Mouse (Mus musculus) embryonic facial prominence, embryonic 12.5 days (tissue): ENCODE data around the gene 1110008P14Rik. TPM values are rescaled to one million over a fixed set of nuclear protein-coding genes. Genes with fewer than 3 reads are reported as not detected.

Experiments used
- ATAC-seq: fragments of 200-750 bp; cut with Nextera tagmentation; 2 replicates; pipeline ENCODE4 v1.8.0; 2017; ENCODE audit not compliant: insufficient number of reproducible peaks, insufficient read depth, low FRiP score, low TSS enrichment
- H3K27ac ChIP-seq: fragments of 300-500 bp; sonication (generic); 2 replicates; pipeline ENCODE4 v1.5.1; 2016; ENCODE audit warnings: mild to moderate bottlenecking
- H3K27me3 ChIP-seq: fragments of 300-500 bp; sonication (generic); 2 replicates; pipeline ENCODE4 v1.6.1; 2016; ENCODE audit warnings: mild to moderate bottlenecking, moderate library complexity
- H3K36me3 ChIP-seq: fragments of 300-500 bp; sonication (generic); 2 replicates; pipeline ENCODE4 v1.6.1; 2016; ENCODE audit warnings: mild to moderate bottlenecking
- H3K4me1 ChIP-seq: fragments of 300-500 bp; sonication (generic); 2 replicates; pipeline ENCODE4 v1.6.1; 2016
- H3K4me2 ChIP-seq: fragments of 300-500 bp; sonication (generic); replicated peaks from 2 replicates; pipeline ENCODE4 v1.6.1; 2016; ENCODE audit warnings: mild to moderate bottlenecking, moderate library complexity
- H3K4me3 ChIP-seq: fragments of 300-500 bp; sonication (generic); 2 replicates; pipeline ENCODE4 v1.5.1; 2016; ENCODE audit warnings: mild to moderate bottlenecking
- H3K9ac ChIP-seq: fragments of 300-500 bp; sonication (generic); 2 replicates; pipeline ENCODE4 v1.6.1; 2016; ENCODE audit warnings: mild to moderate bottlenecking, moderate library complexity
- H3K9me3 ChIP-seq: fragments of 300-500 bp; sonication (generic); 2 replicates; pipeline ENCODE4 v1.6.1; 2016; ENCODE audit warnings: mild to moderate bottlenecking, moderate library complexity
- WGBS: fragments of 180-500 bp; shearing (Covaris S2); methylation state at CpG from one replicate; pipeline ENCODE4 v1.1.7; 2016; 5-methylcytosine and 5-hydroxymethylcytosine counted together
- polyA plus RNA-seq: library from polyadenylated mRNA; unstranded; fragments of >200 nt; fragmentation: Nextera tagmentation; extraction: Ambion mirVana; gene quantifications from 2 replicates; pipeline ENCODE4 v1.2.1, GENCODE M21; 2016

1110008P14Rik gene
- polyA plus RNA-seq, 1 experiment from 2014 or later = 53.9 TPM

- H3K36me3 ChIP-seq = peaks cover 8% of the 10 kb centered on the region
- WGBS = 78% methylated on average over 7 of the region's 7 CpGs
- no peak overlapping the region for H3K4me3 ChIP-seq
- H3K27me3 ChIP-seq = no peaks in the 10 kb centered on the region
- ATAC-seq = no peak
- H3K4me1 ChIP-seq = peaks cover 16% of the 10 kb centered on the region
- H3K4me2 ChIP-seq = no peak overlapping the region
- H3K9ac ChIP-seq = no peak overlapping the region
- peak overlapping the region; percentile 41; the same call in 1 of the 2 replicates for H3K27ac ChIP-seq
- H3K9me3 ChIP-seq = no peaks in the 10 kb centered on the region
Observed at GRCm38 (mm10) chr2:32407144-32407824, 25.5 kb upstream of the 1110008P14Rik start.

GRCm38 (mm10) chr2:32404663-32405062 is 22.9 kb upstream of the 1110008P14Rik start:
- H3K4me2 ChIP-seq = no peak overlapping the region
- H3K36me3 ChIP-seq = peaks cover 33% of the 10 kb centered on the region
- no peak overlapping the region for H3K9ac ChIP-seq
- H3K4me3 ChIP-seq = no peak overlapping the region
- H3K27me3 ChIP-seq = no peaks in the 10 kb centered on the region
- 15% methylated on average over 2 of the region's 2 CpGs for WGBS
- ATAC-seq = no peak
- H3K27ac ChIP-seq = no peak overlapping the region
- no peaks in the 10 kb centered on the region for H3K9me3 ChIP-seq
- peaks cover 12% of the 10 kb centered on the region for H3K4me1 ChIP-seq

GRCm38 (mm10) chr2:32396695-32397094 is 15.0 kb upstream of the 1110008P14Rik start:
- Histone ChIP-seq H3K27ac (peak overlapping the region; percentile 86; the same call in 1 of the 2 replicates), H3K9me3 (no peaks in the 10 kb centered on the region), H3K4me1 (peaks cover 11% of the 10 kb centered on the region), H3K4me3 (peak overlapping the region; percentile 95), H3K9ac (peak overlapping the region; percentile 85), H3K36me3 (peaks cover 26% of the 10 kb centered on the region), H3K4me2 (peak overlapping the region; percentile 74), H3K27me3 (no peaks in the 10 kb centered on the region)
- WGBS = under 1% methylated on average over 15 of the region's 15 CpGs
- no peak for ATAC-seq

GRCm38 (mm10) chr2:32395946-32396621 is 14.3 kb upstream of the 1110008P14Rik start:
- Histone ChIP-seq H3K27me3 (no peaks in the 10 kb centered on the region), H3K4me3 (peak overlapping the region; percentile 95), H3K4me1 (peaks cover 11% of the 10 kb centered on the region), H3K36me3 (peaks cover 19% of the 10 kb centered on the region), H3K4me2 (peak overlapping the region; percentile 74), H3K9ac (peak overlapping the region; percentile 85), H3K27ac (peak overlapping the region; percentile 86), H3K9me3 (no peaks in the 10 kb centered on the region)
- WGBS = under 1% methylated on average over 59 of the region's 59 CpGs
- peak; percentile 95 for ATAC-seq

GRCm38 (mm10) chr2:32395484-32395945 is 13.8 kb upstream of the 1110008P14Rik start, which contains the start of gene Ptges2:
Gene Ptges2 (plus strand): TSS chr2:32395896.
- Histone ChIP-seq H3K9me3 (no peaks in the 10 kb centered on the region), H3K4me1 (peaks cover 11% of the 10 kb centered on the region), H3K9ac (peak within 1 kb of the TSS; percentile 85), H3K4me3 (peak within 1 kb of the TSS; percentile 95), H3K4me2 (peak within 1 kb of the TSS; percentile 74), H3K36me3 (peaks cover 14% of the 10 kb centered on the region), H3K27me3 (no peaks in the 10 kb centered on the region), H3K27ac (peak within 1 kb of the TSS; percentile 86)
- ATAC-seq = peak; percentile 87
- 1% methylated on average over 31 of the region's 31 CpGs for WGBS

GRCm38 (mm10) chr2:32394973-32395372 is 13.2 kb upstream of the 1110008P14Rik start:
- H3K27me3 ChIP-seq = no peaks in the 10 kb centered on the region
- peak overlapping the region; percentile 86 for H3K27ac ChIP-seq
- peak overlapping the region; percentile 95 for H3K4me3 ChIP-seq
- peak overlapping the region; percentile 74 for H3K4me2 ChIP-seq
- H3K9me3 ChIP-seq = no peaks in the 10 kb centered on the region
- ATAC-seq = no peak; the same call in 1 of the 2 replicates
- peaks cover 11% of the 10 kb centered on the region for H3K4me1 ChIP-seq
- H3K9ac ChIP-seq = peak overlapping the region; percentile 85
- H3K36me3 ChIP-seq = peaks cover 9% of the 10 kb centered on the region
- WGBS = 4% methylated on average over 8 of the region's 8 CpGs

- Histone ChIP-seq H3K27me3 (no peaks in the 10 kb centered on the region), H3K9ac (no peak overlapping the region), H3K27ac (no peak overlapping the region), H3K4me1 (peaks cover 4% of the 10 kb centered on the region), H3K4me2 (no peak overlapping the region), H3K4me3 (no peak overlapping the region), H3K36me3 (no peaks in the 10 kb centered on the region), H3K9me3 (no peaks in the 10 kb centered on the region)
- no peak for ATAC-seq
- 84% methylated on average over 5 of the region's 5 CpGs for WGBS
Observed at GRCm38 (mm10) chr2:32392063-32392462, 10.3 kb upstream of the 1110008P14Rik start.

GRCm38 (mm10) chr2:32390871-32391270 is 9.1 kb upstream of the 1110008P14Rik start:
- H3K9me3 ChIP-seq = no peaks in the 10 kb centered on the region
- H3K9ac ChIP-seq = no peak overlapping the region
- WGBS = 65% methylated on average over 8 of the region's 8 CpGs
- H3K27me3 ChIP-seq = no peaks in the 10 kb centered on the region
- no peak overlapping the region for H3K4me2 ChIP-seq
- no peak for ATAC-seq
- no peak overlapping the region for H3K4me3 ChIP-seq
- H3K4me1 ChIP-seq = no peaks in the 10 kb centered on the region
- no peak overlapping the region for H3K27ac ChIP-seq
- H3K36me3 ChIP-seq = no peaks in the 10 kb centered on the region

GRCm38 (mm10) chr2:32389157-32389556 is 7.4 kb upstream of the 1110008P14Rik start:
- no peak for ATAC-seq
- Histone ChIP-seq H3K27me3 (peaks cover 2% of the 10 kb centered on the region; the same call in 1 of the 2 replicates), H3K4me2 (no peak overlapping the region), H3K4me1 (no peaks in the 10 kb centered on the region), H3K36me3 (no peaks in the 10 kb centered on the region), H3K4me3 (no peak overlapping the region), H3K9me3 (no peaks in the 10 kb centered on the region), H3K9ac (no peak overlapping the region), H3K27ac (no peak overlapping the region)
- WGBS = 83% methylated on average over 2 of the region's 2 CpGs

DNA sequence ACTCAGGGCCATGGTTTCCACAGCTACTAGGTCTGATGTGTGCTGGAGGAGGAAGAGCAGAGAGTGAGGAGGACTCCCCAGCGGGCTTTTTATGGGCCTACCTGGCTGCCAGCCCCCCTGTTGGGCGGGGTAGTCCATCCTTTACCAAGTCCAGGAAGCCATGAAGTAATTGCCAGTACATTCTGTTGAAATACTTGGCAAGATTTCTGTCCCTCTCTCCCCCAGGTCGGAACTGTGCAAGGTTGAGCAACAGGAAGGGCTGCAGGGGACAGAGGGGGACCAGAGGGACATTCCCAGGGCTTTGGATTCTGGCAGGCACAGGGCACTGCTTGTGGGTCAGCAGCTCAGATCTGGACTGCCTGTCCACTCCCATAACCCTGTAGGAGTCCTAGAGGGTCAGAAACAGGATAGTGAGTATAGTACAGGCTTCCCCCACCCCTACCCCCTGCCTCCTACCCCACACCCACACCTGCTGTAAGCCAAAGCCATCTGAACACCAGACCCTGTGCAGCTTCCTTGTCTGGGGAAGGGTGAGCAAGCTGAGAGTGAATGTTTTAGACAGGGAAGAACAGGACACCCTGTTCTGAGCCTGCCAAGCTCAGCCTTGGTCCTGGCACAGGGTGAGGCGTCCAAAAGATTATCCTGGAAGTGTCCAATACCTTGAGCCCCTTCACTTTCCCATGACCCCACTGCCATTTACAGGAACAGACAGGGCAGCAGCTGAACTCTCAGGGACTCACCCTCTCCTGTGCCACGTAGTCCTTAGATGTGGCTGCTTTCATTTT is 6.2 kb upstream of the 1110008P14Rik start, which contains the start of gene Lcn2:
Gene Lcn2 (minus strand): TSS at position 547 of the 785 bp plus-strand sequence.
- Histone ChIP-seq H3K9ac (no peak within 1 kb of the TSS), H3K27me3 (peaks cover 2% of the 10 kb centered on the region; the same call in 1 of the 2 replicates), H3K4me2 (no peak within 1 kb of the TSS), H3K4me3 (no peak within 1 kb of the TSS), H3K27ac (no peak within 1 kb of the TSS), H3K4me1 (no peaks in the 10 kb centered on the region), H3K36me3 (no peaks in the 10 kb centered on the region), H3K9me3 (no peaks in the 10 kb centered on the region)
- ATAC-seq = no peak
- 70% methylated on average over 5 of the region's 5 CpGs for WGBS

- Histone ChIP-seq H3K4me2 (no peak overlapping the region), H3K27ac (no peak overlapping the region), H3K4me1 (peaks cover 4% of the 10 kb centered on the region; the same call in 1 of the 2 replicates), H3K9me3 (no peaks in the 10 kb centered on the region), H3K36me3 (peaks cover 24% of the 10 kb centered on the region), H3K4me3 (no peak overlapping the region), H3K9ac (no peak overlapping the region), H3K27me3 (peaks cover 2% of the 10 kb centered on the region; the same call in 1 of the 2 replicates)
- WGBS = 78% methylated on average over 2 of the region's 2 CpGs
- ATAC-seq = no peak
Observed at GRCm38 (mm10) chr2:32382689-32383088, 951 bp upstream of the 1110008P14Rik start.
